Mouse (Mus musculus) ES-E14 (cell line): ENCODE results near the gene Srek1.

ENCODE experiments used
- CHD2 ChIP-seq: IDR thresholded peaks from 2 replicates; pipeline ENCODE4 v1.6.1; 2014; ENCODE audit warnings: mild to moderate bottlenecking, low read depth, low read length, inconsistent platforms
- MAFK ChIP-seq: IDR thresholded peaks from 2 replicates; pipeline ENCODE4 v1.6.1; 2014; ENCODE audit warnings: mild to moderate bottlenecking, low read depth, low read length, inconsistent platforms; ENCODE audit not compliant: insufficient read depth

GRCm38 (mm10) chr13:103777126-103777525 is 2.7 kb upstream of the Srek1 start:
- no peak for TF ChIP-seq CHD2
- no peak for TF ChIP-seq MAFK
